28 mouse cellular contexts compared by ENCODE assay signal in genomic region chr3:37916281-37916680, GRCm38 (mm10).
A peak's percentile ranks its signal among the peaks of the same experiment; 100 is the strongest.
DNase-seq lines count a peak whose midpoint lies in the region; ATAC-seq and TF ChIP-seq lines count a peak whose summit lies in the region.
"Had no signal": no experiment of that assay in that cellular context is flagged by ENCODE, and none has a peak within 500 bp of the region (broad histone marks: within the 10 kb centered on the region; RNA-seq: fewer than 3 reads in every experiment).

No protein-coding gene starts in this region.

- no peak for DNase-seq in kidney, postnatal 10 days
- peak; percentile 83 for DNase-seq in adipocyte (ENCODE audit: low spot score)
- DNase-seq in embryonic facial prominence, embryonic 10.5 days (ENCODE audit: low spot score): no peak
- no peak for DNase-seq in thymus, postnatal 0 days (ENCODE audit: low spot score)
- no peak for DNase-seq in layer of hippocampus, adult 9-11 months
- DNase-seq: adrenal gland, postnatal 10 days; B cell, adult 2 months; cerebellum, adult 11 months; cerebellum, adult 9-10 months; cerebellum, postnatal 36 days; heart, postnatal 4 days; layer of hippocampus, postnatal 36 days; left cerebral cortex, postnatal 4 days; liver, postnatal 0 days; lung, postnatal 36 days; right cerebral cortex, postnatal 25 days; thymus, postnatal 14 days had no signal

- H3K4me2 ChIP-seq in intestine, postnatal 0 days (replicated peaks; ENCODE audit: low read depth): no peak overlapping the region
- no peak overlapping the region for H3K4me2 ChIP-seq in intestine, embryonic 16.5 days (ENCODE audit: low read depth, low read length)
- H3K4me2 ChIP-seq in kidney, embryonic 16.5 days (replicated peaks; ENCODE audit: low read depth, low read length): no peak overlapping the region
- H3K4me2 ChIP-seq: embryonic facial prominence, embryonic 12.5 days; forebrain, embryonic 15.5 days; heart, embryonic 11.5 days; hindbrain, embryonic 15.5 days; liver, embryonic 12.5 days; midbrain, embryonic 13.5 days had no signal

- no peak overlapping the region for H3K4me3 ChIP-seq in intestine, postnatal 0 days (ENCODE audit: low read depth, low read length)
- no peak overlapping the region for H3K4me3 ChIP-seq in intestine, embryonic 16.5 days (ENCODE audit: low read length)
- no peak overlapping the region for H3K4me3 ChIP-seq in kidney, embryonic 16.5 days (ENCODE audit: low read length)
- no peak overlapping the region for H3K4me3 ChIP-seq in embryonic facial prominence, embryonic 10.5 days
- H3K4me3 ChIP-seq: embryonic facial prominence, embryonic 12.5 days; forebrain, embryonic 10.5 days; forebrain, embryonic 15.5 days; hindbrain, embryonic 15.5 days; liver, embryonic 12.5 days; midbrain, embryonic 13.5 days; stomach, embryonic 15.5 days had no signal

- H3K9me3 ChIP-seq in intestine, postnatal 0 days (ENCODE audit: control insufficient read depth): no peaks in the 10 kb centered on the region
- H3K9me3 ChIP-seq in intestine, embryonic 16.5 days (ENCODE audit: control insufficient read depth, low read length): no peaks in the 10 kb centered on the region
- H3K9me3 ChIP-seq in kidney, embryonic 16.5 days (ENCODE audit: low read length): no peaks in the 10 kb centered on the region
- H3K9me3 ChIP-seq in embryonic facial prominence, embryonic 10.5 days: no peaks in the 10 kb centered on the region
- H3K9me3 ChIP-seq: embryonic facial prominence, embryonic 12.5 days; forebrain, embryonic 10.5 days; forebrain, embryonic 15.5 days; hindbrain, embryonic 15.5 days; liver, embryonic 12.5 days; midbrain, embryonic 13.5 days; stomach, embryonic 15.5 days had no signal

- H3K27ac ChIP-seq in intestine, postnatal 0 days (ENCODE audit: low read depth, low read length): peak overlapping the region; percentile 5; the same call in 1 of the 2 replicates
- H3K27ac ChIP-seq in intestine, embryonic 16.5 days (ENCODE audit: low read length): no peak overlapping the region
- peak overlapping the region; percentile 41; the same call in 1 of the 2 replicates for H3K27ac ChIP-seq in kidney, embryonic 16.5 days (ENCODE audit: low read length)
- peak overlapping the region; percentile 25; the same call in 1 of the 2 replicates for H3K27ac ChIP-seq in embryonic facial prominence, embryonic 10.5 days (replicated peaks)
- H3K27ac ChIP-seq: forebrain, embryonic 10.5 days; forebrain, embryonic 15.5 days; hindbrain, embryonic 15.5 days; liver, embryonic 12.5 days; midbrain, embryonic 13.5 days; stomach, embryonic 15.5 days had no signal

- TF ChIP-seq CTCF in intestine, postnatal 0 days (IDR thresholded peaks at IDR 0.05; ENCODE audit: low read depth): no peak

- no peaks in the 10 kb centered on the region for H3K27me3 ChIP-seq in intestine, postnatal 0 days (replicated peaks; ENCODE audit: control insufficient read depth, insufficient read depth, low read length)
- no peaks in the 10 kb centered on the region for H3K27me3 ChIP-seq in intestine, embryonic 16.5 days (replicated peaks; ENCODE audit: control insufficient read depth, insufficient read depth, low read length)
- no peaks in the 10 kb centered on the region for H3K27me3 ChIP-seq in kidney, embryonic 16.5 days (ENCODE audit: insufficient read depth, low read length)
- peaks cover 19% of the 10 kb centered on the region for H3K27me3 ChIP-seq in embryonic facial prominence, embryonic 10.5 days (replicated peaks; ENCODE audit: low read depth, poor library complexity, severe bottlenecking)
- H3K27me3 ChIP-seq: embryonic facial prominence, embryonic 12.5 days; forebrain, embryonic 15.5 days; liver, embryonic 12.5 days; stomach, embryonic 15.5 days had no signal

- ATAC-seq in intestine, postnatal 0 days: no peak
- no peak for ATAC-seq in intestine, embryonic 16.5 days
- no peak for ATAC-seq in kidney, embryonic 16.5 days (ENCODE audit: low FRiP score, low TSS enrichment)
- ATAC-seq: forebrain, embryonic 15.5 days; liver, embryonic 12.5 days; liver, postnatal 0 days; midbrain, embryonic 13.5 days had no signal

- H3K36me3 ChIP-seq in intestine, postnatal 0 days (ENCODE audit: control insufficient read depth, insufficient read depth): no peaks in the 10 kb centered on the region
- no peaks in the 10 kb centered on the region for H3K36me3 ChIP-seq in intestine, embryonic 16.5 days (ENCODE audit: control insufficient read depth, insufficient read depth, low read length)
- H3K36me3 ChIP-seq in kidney, embryonic 16.5 days (ENCODE audit: insufficient read depth, low read length): no peaks in the 10 kb centered on the region
- H3K36me3 ChIP-seq in embryonic facial prominence, embryonic 10.5 days (replicated peaks): no peaks in the 10 kb centered on the region
- H3K36me3 ChIP-seq: embryonic facial prominence, embryonic 12.5 days; forebrain, embryonic 10.5 days; forebrain, embryonic 15.5 days; hindbrain, embryonic 15.5 days; liver, embryonic 12.5 days; midbrain, embryonic 13.5 days; stomach, embryonic 15.5 days had no signal

- no peaks in the 10 kb centered on the region for H3K4me1 ChIP-seq in intestine, postnatal 0 days (replicated peaks; ENCODE audit: control insufficient read depth, insufficient read depth, low read length)
- peaks cover 8% of the 10 kb centered on the region; the same call in 1 of the 2 replicates for H3K4me1 ChIP-seq in intestine, embryonic 16.5 days (ENCODE audit: control insufficient read depth, insufficient read depth, low read length)
- H3K4me1 ChIP-seq in kidney, embryonic 16.5 days (ENCODE audit: insufficient read depth, low read length): peaks cover 24% of the 10 kb centered on the region
- H3K4me1 ChIP-seq in embryonic facial prominence, embryonic 10.5 days: peaks cover 31% of the 10 kb centered on the region
- H3K4me1 ChIP-seq: forebrain, embryonic 15.5 days; liver, embryonic 12.5 days had no signal

- WGBS in intestine, postnatal 0 days: 75% methylated on average over 3 of the region's 3 CpGs
- WGBS in intestine, embryonic 16.5 days: 69% methylated on average over 3 of the region's 3 CpGs
- 33% methylated on average over 3 of the region's 3 CpGs for WGBS in kidney, embryonic 16.5 days
- WGBS in embryonic facial prominence, embryonic 10.5 days: 59% methylated on average over 3 of the region's 3 CpGs

- no peak overlapping the region for H3K9ac ChIP-seq in intestine, postnatal 0 days (ENCODE audit: low read depth, low read length)
- H3K9ac ChIP-seq in intestine, embryonic 16.5 days (ENCODE audit: low read depth, low read length): no peak overlapping the region
- no peak overlapping the region for H3K9ac ChIP-seq in kidney, embryonic 16.5 days (replicated peaks; ENCODE audit: low read length)
- H3K9ac ChIP-seq: embryonic facial prominence, embryonic 12.5 days; forebrain, embryonic 15.5 days; hindbrain, embryonic 15.5 days; liver, embryonic 12.5 days; liver, postnatal 0 days; midbrain, embryonic 13.5 days; stomach, embryonic 15.5 days had no signal
